Mouse (Mus musculus): Measurements from ENCODE around the gene Rrm2.
"Not testable (repeated sequence)": the region's sequence is repeated elsewhere in the genome, so short reads cannot be mapped to it uniquely, and the experiment has no call there.

Rrm2 gene

DNA sequence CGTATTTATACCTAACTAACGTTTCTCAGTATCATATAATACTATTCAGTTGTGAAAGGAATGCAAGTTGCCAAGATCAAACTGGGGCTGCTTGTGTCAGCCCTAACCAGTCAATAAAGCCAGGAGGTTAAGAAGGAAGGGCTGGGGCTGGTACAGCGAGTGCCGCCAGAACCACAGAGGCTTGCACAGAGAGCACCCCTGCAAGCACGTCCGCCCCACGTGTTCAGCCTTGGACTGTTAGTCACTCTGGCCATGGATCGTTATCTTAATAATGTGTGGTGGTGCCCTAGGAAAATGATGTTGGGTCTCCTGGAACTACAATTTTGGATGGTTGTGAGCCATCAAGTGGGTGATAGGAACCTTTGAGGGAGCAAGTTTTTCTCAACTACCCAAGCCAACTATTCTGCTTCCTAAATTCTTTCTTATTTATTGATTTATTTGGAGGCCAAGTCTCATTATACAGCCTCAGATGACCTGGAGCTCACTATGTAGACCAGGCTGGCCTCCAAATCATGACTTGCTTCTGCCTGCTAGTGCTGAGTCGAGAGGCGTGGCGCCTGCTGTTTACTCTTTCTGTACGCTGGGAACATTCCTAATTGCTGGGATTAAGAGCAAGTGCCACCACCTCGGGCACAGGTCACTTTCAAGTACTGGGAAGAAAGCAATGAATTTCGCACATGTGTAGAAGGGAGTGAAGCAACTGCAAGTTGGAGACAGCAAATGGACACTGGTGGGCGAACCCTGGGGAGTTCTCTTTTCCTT lies 2.4 kb upstream of the Rrm2 start:
- DNase-seq = no peak

DNA sequence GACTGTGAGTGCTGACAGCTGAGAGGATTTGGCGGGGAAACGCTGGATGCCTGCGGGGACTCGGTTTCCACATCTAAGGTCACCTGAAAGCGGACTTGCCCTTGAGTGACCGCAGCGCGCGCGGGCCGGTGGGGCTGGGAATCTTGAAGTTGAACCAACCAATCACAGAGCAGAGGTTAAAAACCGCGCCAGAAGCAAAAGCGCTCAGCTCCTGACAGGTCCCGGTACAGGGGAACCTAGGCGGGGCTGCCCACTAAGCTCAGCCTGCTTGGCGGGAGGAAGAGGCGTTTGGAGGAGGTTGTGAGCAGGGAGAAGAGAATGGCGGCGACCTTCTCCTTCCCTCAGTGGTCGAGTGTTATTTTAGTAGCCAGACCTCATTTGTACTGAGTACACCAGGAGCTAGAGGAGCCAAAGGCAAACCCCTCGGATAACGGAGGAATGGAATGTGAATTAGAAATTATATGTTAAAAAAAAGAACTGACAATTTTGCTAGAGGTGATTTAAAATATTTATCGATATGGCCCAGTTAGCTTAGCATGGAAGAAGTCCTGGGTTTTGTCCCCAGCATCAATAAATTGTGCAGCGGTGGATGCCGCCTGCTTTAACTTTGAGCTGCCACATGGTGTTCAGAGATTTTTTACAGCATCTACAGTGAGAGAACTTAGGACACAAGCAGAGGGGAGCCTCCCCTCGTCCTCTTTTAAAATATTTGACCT lies 1.1 kb upstream of the Rrm2 start:
- DNase-seq = no peak

DNA sequence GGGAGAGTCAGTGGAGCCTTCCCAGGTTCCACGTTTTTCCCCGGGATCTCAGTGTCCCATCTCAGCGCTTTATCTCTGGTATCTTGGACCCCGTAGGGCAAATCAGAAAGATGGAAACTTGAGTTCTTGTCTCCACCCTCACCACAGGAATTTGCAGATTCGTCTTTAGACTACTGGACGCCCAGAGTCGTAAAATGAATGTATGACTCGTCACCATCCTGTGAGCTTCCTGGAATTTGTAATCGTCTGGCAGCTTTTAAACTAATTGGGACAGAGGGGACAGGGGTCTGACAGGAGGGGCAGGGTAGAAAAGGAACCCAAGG lies 600 bp upstream of the Rrm2 start:
- no peak for DNase-seq

DNA sequence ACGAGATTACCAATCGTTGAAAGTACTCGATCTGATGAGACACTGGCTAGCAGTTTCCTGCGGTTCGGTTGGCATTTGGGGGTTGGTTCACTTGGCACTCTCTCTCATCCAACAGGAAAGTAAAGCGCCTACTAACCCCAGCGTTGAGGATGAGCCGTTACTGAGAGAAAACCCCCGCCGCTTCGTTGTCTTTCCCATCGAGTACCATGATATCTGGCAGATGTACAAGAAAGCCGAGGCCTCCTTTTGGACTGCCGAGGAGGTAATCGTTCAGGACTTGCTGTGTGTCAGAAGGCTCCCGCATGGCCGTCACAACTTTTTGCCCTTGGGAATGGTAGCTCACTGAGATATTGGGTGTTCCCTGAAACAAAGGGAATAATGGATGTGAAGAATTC lies 780 bp downstream of the Rrm2 start:
- DNase-seq = no peak

DNA sequence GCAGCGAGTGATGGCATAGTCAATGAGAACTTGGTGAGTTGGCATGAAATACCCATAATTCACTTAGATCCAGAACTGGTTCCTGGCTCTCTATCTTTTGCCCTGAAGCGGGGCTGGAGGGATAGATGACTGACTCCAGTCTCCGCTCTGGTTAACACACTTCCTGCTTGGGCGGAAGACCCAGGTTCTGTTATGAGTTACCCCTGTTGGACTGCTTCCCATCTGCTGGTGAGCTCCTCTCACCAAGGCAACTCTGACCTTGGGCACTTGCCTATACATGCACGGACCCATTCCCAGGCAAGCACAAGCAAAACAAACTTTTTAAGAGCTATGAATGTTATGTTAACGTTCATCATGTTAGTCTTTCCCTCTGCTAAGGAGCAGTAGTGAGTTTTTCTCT lies 1.4 kb downstream of the Rrm2 start:
- no peak for DNase-seq

DNA sequence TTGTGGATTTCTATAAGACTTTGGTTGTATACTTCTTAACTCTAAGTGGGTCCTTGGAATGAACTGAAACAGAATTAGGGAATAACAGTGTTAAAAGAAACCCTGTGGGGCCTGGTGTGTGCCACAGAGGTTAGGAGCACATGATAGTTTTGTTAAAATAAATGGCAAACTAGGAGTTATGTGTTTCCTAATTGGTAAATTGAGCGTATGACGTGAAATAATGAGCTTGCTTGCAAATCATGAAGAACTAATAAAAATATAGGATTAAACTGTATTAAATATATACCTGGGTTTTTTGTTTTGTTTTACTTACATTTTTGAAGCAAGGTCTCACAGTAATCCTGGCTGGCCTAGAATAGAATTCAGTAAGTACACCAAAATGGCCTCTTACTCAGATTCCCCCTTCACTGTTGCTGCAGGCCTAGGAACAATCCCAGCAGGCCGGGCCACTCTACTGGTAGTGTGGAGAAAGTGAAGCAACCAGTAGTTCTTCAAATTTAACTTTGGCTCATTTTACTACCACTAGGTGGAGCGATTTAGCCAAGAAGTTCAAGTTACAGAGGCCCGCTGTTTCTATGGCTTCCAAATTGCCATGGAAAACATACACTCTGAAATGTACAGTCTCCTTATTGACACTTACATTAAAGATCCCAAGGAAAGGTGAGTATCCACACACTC lies 1.9 kb downstream of the Rrm2 start:
- peak; percentile 85 for DNase-seq

DNA sequence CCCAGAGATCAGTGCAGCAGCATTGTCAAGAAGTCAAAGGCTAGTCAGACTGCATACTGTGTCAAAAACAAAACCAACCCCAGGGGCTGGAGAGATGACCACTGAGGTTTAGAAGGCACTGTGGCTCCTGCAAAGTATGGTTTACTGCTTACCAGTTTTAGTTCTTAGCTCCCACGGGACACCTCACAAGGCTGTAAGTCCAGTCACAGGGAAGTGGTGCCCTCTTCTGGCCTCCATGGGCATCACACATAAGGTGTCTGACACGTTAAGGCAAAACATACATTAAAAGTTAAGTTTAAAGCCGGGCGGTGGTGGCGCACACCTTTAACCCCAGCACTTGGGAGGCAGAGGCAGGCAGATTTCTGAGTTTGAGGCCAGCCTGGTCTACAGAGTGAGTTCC lies 2.6 kb downstream of the Rrm2 start:
- no peak for DNase-seq

DNA sequence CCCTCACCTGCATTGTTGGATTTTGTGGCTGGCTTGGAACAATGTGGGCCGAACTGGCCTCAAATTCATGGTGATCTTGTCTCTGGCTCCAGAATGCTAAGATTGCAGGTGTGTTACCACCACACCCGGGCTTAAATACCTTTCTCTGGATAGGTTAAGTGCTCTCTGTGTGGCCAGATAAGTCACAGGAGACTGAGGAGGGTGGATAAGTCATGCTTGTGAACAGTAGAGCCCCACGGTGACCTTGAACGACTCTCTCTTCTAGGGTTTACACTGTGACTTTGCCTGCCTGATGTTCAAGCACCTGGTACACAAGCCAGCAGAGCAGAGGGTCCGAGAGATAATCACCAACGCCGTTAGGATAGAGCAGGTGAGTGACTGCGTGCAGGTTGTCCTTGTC lies 4.4 kb downstream of the Rrm2 start:
- no peak for DNase-seq

DNA sequence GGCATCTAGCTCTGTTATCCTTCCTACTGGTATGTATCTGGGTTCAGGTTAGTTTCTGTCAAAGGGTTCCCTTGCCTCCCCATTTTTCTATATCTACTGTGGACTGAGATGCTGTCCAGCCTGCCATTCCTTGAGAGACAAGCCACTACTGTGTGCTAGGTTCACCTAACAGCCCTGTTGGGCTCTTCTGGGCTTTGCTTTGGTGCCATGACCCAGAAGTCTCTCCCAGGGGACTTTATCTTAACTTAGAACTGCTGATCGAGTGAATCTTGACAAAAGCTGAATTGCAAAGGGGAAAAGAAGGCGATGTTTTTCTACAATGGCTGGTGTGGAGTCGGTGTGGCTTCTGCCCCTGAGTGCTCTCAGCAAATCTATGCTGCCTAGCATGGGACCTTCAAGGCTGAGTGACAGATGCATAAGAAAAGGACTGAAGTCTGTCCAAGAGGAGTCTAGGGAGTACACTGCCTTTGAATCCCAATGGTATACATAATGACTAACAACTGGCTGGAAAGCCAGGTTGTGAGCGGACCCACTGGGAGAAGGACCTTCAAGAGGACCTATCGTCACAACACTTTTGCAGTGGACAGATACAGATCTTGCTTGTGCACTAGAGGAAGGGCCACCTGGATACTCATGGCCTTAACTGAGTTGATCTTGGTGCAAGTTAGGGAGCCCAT lies 6.7 kb downstream of the Rrm2 start:
- no peak for DNase-seq

DNA sequence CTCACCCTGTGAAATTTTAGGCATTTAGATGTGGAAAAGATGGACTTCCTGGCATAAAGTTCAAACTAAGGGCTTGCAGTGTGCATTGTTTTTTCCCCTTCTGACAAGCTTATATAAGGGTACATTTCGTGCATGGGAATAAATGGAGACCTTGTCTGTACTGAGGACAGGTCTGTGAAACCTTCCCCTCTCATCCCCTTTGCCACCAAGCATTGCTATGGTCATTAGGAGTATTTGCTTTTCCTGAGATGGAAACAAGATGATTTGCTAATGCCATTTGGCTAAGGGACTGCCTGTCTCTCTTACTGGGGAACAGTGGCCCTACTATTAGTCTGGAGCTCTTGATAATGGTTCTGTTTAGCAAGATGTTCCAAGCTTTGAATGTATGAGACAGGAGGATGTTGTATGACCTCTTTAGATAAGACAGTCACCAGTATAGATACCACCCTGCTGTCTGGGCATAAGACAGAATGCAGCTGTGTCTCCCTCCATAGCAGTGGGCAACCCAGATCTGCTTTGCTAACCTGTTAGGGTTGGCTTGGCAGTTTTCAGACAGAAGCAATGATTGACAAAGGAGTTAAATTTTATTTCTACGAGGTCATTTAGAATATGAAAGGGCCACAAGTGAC lies 7.3 kb downstream of the Rrm2 start:
- DNase-seq = no peak

DNA sequence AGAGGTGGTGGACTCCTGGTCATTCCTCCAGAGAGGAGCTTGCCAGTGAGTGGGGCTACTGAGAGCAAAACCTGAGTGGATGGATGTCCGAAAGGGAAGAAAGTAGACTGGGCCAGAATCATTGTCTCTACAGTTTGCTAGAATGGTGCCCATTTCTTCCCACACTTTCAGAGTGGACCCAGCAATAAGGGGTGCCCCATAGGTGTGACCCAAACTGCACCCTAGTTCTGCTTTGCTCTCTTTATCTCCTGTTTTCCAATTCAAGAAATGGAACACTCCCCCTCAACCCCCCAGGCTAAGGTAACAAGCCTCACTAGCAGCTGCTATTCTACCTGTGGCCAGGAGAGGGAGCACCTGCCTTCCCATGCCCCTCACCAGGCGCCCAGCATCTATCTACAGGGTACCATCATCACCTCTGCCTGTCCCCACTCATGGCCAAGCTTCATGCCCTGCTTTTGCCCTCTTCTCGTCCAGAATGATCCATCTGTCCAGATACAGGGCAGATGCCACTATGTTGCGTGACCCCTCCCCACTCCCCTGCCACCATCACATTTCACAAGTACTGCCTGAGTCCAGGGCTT lies 8.8 kb downstream of the Rrm2 start:
- DNase-seq = peak; percentile 62

DNA sequence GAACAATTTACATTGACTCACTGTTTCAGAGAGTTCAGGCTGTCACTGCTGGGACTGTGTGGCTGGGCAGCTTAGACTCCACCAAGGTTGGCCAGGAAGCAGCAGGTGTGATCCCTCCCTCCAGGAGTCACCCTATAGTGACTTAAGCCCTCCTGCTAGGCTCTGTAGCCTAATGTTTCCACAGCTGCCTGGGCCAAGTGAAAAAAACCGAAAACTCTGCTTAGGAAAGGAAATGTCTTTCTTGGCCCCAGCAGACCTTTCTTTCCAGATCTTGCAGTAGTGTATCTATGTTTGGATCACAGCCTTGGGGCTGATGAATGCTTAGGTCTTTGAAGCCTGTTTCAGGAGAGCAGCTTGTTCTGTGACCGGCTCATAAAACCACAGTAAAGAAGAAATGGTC lies 15.4 kb downstream of the Rrm2 start:
- DNase-seq = no peak

DNA sequence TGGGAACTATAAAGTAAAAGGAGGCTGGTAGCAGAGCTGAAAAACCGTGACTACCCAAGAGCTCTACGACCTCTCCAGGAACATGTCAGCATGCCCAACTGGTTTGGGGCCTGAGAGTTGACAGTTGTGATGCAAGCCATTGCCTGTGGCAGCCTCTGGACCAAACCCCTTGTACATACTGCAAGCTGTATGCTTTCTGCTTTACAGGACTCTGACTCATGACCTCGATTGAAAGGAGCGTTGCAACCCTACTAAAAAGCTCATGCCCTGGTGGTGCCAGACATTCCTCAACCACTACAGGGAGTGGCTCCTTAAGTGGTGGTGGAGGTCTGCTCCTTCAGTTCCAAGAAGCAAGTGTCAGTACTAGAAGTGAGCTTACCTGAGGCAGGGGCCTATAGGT lies 15.8 kb downstream of the Rrm2 start:
- DNase-seq = no peak

DNA sequence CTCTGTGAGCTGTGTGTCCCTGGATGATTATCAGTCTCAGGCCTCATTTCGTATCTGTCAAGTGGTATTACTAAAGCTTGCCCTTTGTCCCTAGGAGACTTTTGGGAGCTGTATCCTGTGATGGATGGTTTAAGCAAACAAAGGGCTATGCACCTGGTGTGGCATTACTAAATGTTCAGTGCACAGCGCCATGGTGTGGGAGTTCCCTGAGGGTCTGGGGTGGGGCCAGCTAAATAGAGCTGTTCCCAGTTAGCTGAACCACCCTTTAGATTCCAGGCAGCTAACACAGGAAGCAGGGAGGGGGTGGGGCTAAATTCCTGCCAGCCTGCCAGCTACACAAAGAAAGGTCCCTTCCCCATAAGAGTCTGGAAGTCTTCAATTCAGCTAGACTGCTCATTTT lies 16.3 kb downstream of the Rrm2 start:
- peak; percentile 80 for DNase-seq

DNA sequence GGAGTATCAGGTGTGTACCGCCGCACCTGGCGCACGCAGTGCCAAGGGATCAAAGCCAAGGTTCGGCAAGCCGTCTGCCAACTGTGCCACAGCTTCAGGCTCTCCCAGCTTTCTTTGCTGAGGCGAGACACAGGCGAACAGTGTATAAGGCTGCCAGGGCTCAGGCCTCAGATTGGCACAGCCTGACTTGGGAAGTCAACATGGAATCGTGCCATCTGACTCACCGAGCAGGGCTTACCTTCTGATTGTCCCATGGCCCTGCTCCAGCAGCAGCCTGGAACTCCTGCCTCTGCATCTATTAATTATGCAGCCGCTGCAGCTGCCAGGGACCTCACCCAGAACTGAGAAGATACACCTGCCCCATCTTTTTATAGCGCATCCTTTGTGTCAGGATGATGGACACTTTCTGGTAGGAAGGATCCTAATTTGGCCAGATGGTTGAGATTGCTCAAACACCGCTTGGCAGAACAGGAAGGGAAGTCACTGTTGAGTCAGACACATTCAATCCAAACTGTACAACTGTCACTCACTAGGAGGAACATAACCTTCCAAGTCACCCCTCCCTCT lies 26.9 kb downstream of the Rrm2 start:
- DNase-seq = peak; percentile 20

DNA sequence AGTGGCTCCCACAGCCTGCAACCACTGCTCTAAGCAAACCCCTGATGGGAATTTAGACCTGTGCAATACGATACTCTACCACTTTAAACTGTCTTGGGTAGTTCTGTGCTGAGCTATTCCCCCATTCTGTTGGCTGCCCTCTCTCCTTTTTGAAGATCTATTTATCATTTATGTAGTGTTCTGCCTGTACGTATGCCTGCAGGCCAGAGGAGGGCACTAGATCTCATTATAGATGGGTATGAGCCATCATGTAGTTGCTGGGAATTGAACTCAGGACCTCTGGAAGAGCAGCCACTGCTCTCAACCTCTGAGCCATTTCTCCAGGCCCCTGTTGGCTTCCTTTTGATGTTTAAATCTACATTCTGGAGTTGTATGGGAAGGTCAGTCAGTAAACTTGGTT lies 28.9 kb downstream of the Rrm2 start:
- DNase-seq = no peak

DNA sequence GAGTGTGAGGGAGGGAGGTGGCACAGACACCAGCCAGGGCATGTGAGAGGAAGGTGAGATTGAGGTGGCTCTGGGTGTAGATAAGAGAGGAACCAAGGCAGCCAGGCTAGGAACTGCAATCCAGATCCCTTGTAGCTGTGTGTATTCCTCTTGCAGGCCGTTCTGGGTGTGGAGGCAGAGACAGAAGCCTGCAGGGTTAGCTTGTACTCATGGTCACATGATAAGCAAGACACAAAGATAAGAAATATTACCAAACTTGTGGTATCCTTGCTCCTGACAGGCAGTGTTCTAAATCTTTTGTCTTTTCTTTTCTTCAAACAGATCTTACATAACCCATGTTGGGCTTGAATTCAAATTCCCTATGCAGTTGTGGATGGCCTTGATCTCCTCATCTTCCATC lies 31.9 kb downstream of the Rrm2 start:
- DNase-seq = no peak

DNA sequence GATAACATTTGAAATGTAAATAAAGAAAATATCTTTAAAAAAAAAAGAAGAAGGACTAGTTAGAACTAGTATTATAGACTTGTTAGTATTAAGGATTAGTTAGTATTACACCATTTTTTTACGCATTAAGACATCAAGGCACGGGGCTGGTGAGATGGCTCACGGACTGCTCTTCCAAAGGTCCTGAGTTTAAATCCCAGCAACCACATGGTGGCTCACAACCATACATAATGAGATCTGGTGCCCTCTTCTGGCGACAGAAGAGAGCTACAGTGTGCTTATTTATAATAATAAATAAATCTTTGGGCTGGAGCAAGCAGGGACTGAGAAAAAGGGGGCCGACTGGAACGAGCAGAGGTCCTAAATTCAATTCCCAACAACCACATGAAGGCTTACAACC lies 33.5 kb downstream of the Rrm2 start:
- DNase-seq = not testable (repeated sequence)

DNA sequence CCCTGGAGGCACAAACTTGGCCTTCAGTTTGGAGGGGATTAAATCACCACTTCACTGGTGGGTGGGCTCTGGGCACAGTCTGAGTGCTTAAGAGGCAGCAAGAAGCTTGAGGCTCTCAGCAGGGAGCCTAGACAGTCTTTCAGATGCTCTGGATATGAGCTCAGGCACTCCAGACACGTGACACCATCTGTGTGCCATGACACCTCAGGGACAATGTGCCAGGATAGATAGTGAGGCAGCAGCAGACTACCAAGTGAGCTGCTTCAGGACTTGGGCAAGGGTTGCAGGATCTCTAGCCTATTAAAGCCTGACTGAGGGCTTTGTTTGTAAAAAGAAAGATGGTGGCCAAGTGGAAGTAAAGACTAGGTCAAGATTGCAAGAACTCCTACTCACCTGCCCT lies 36.3 kb downstream of the Rrm2 start:
- DNase-seq = no peak

DNA sequence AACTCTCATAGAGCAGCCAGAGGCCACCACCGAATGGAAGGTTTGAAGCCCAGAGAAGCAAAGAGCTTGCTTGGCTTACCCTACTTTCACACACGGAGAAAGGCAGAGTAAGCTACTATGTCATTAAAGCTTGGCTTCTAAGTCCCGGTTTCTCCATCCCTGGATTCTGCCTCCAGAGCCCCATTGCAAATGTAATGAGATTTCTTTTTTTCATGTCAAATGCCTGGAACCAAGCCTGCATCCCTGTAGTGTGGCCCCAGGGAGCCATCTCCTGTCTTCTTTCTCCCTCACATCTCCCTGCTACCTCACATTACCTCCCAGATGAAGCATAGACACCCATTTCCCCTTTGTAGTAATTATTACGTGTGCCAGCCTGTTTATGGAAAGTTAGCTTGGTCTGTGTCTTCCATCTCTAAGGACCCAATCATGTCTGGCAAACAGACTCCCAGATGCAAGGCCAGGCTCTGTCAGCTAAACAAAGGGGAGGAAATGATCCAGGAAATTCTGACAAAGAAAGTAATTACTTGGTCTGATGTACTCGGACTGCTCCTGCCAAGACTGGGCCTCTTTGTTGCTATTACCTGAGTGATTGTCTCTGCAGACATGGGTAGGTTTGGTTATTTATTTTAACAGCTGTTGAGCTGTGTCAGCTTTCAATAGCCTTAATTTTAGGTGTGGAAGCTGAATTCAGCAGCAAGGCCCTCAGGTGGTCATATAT lies 38.7 kb downstream of the Rrm2 start:
- DNase-seq = peak; percentile 66

DNA sequence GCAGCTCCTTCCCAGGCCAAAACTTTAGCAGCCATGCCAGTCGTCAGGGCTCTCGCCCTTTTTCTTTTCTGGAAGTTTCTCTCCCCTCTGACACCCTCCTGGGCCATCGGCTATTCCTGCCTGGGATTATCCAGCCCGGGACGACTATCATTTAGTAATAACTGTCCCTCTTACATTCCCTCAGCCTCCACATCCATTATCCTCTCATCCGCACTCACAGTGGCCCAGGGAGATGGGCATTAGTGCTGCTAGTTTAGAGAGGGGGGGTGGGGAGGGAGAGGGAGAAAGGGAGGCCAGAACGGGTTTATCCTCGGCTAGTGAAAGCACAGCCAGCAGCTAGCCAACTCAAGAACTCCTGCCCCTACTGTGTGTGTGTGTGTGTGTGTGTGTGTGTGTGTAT lies 39.3 kb downstream of the Rrm2 start:
- DNase-seq = no peak

DNA sequence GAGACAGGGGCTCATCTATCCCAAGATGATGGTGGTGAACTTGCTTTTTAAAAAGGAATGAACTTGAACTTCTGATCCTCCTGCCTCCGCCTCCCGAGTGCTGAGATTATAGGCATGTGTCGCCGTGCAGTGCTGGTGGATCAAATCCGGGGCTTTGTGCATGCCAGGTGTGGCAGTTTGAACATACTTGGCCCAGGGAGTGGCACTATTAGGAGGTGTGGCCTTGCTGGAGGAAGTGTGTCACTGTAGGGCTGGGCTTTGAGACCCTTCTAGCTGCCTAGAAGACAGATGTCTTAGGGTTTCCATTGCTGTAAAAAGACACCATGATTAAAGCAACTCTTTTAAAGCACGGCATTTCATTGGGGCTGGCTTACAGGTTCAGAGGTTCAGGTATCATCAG lies 42.5 kb downstream of the Rrm2 start:
- DNase-seq = no peak

All from lung, postnatal 10 days (tissue).